Mouse (Mus musculus): ENCODE measurements at regions not wholly inside any gene's neighbourhood (a gene's known extent, or its start where the extent isn't known, plus 50 kb on each side); places are given as distances from the start of the nearest gene placed in this dataset.

- Histone ChIP-seq H3K36me3 (ENCODE audit: control insufficient read depth, insufficient read depth, low read length) (no peaks in the 10 kb centered on the region), H3K27ac (ENCODE audit: low read depth, low read length) (no peak overlapping the region), H3K4me2 (no peak overlapping the region), H3K4me1 (ENCODE audit: control insufficient read depth, insufficient read depth, low read length) (no peaks in the 10 kb centered on the region), H3K4me3 (ENCODE audit: low read depth, low read length) (no peak overlapping the region), H3K9ac (ENCODE audit: low read depth, low read length) (no peak overlapping the region), H3K9me3 (replicated peaks; ENCODE audit: control insufficient read depth, low read length) (no peaks in the 10 kb centered on the region), H3K27me3 (ENCODE audit: control insufficient read depth, insufficient read depth, low read length) (no peaks in the 10 kb centered on the region)
- 45% methylated on average over 1 of the region's 1 CpGs for WGBS (ENCODE audit: insufficient replicate concordance)
- ATAC-seq (replicated peaks; ENCODE audit: insufficient number of reproducible peaks, low FRiP score, low TSS enrichment), result no peak
Measured at GRCm38 (mm10) chr2:173970789-173971188, 105.3 kb upstream of the Stx16 start.

DNA sequence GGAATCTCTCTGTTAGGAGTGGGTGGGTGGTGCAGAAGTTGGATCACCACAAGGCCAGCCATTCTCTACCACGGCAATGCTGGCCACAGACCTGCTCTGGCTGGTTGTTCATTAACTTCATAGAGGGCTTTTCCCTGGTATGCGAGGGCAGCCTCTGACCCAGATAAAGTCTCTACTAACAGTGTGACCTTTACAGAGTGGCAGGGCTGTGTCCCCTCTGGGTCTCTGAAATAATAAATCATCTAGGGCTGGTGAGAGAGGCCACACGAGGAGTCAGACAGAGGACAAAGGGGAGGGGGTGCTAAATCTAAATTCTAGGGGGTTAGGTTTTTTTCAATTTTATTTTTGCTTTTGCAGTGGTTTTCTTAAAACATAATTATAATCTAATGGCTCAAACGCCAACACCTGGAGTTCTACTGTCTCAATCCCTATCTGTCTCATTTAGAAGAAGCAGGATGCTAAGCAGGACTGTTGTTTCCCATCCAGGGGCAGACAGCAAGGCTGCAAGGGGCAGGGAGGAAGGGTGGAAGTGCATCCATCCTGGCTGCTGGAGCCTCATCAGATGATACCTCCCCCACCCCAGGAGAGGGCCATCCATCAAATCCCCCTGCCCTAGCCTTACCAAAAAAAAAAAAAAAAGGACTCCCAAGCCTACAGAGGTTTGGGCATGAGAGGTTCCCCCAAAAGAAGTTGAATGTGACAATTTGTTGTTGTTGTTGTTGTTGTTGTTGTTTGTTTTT, 99.6 kb upstream of the Stx16 start:
- WGBS (ENCODE audit: insufficient replicate concordance), result 25% methylated on average over 4 of the region's 4 CpGs
- no peak overlapping the region for H3K9ac ChIP-seq (ENCODE audit: low read depth, low read length)
- ATAC-seq (replicated peaks; ENCODE audit: insufficient number of reproducible peaks, low FRiP score, low TSS enrichment), result no peak; the same call in 1 of the 2 replicates
- H3K4me2 ChIP-seq, result no peak overlapping the region
- no peaks in the 10 kb centered on the region for H3K36me3 ChIP-seq (ENCODE audit: control insufficient read depth, insufficient read depth, low read length)
- no peaks in the 10 kb centered on the region for H3K9me3 ChIP-seq (replicated peaks; ENCODE audit: control insufficient read depth, low read length)
- no peaks in the 10 kb centered on the region for H3K27me3 ChIP-seq (ENCODE audit: control insufficient read depth, insufficient read depth, low read length)
- 0 out of 2 replicates have a peak, but pooled peaks cover 5% of the 10 kb centered on the region for H3K4me1 ChIP-seq (ENCODE audit: control insufficient read depth, insufficient read depth, low read length)
- H3K4me3 ChIP-seq (ENCODE audit: low read depth, low read length), result no peak overlapping the region
- no peak overlapping the region for H3K27ac ChIP-seq (ENCODE audit: low read depth, low read length)

GRCm38 (mm10) chr2:173977236-173978053, 98.7 kb upstream of the Stx16 start:
- 35% methylated on average over 12 of the region's 12 CpGs for WGBS (ENCODE audit: insufficient replicate concordance)

GRCm38 (mm10) chr2:173978138-173978765, 97.9 kb upstream of the Stx16 start:
- 78% methylated on average over 13 of the region's 13 CpGs for WGBS (ENCODE audit: insufficient replicate concordance)
- ATAC-seq (replicated peaks; ENCODE audit: insufficient number of reproducible peaks, low FRiP score, low TSS enrichment), result no peak
- Histone ChIP-seq H3K27me3 (ENCODE audit: control insufficient read depth, insufficient read depth, low read length) (no peaks in the 10 kb centered on the region), H3K9me3 (replicated peaks; ENCODE audit: control insufficient read depth, low read length) (no peaks in the 10 kb centered on the region), H3K27ac (ENCODE audit: low read depth, low read length) (no peak overlapping the region), H3K4me1 (ENCODE audit: control insufficient read depth, insufficient read depth, low read length) (0 out of 2 replicates have a peak, but pooled peaks cover 5% of the 10 kb centered on the region), H3K4me2 (no peak overlapping the region), H3K4me3 (ENCODE audit: low read depth, low read length) (no peak overlapping the region), H3K9ac (ENCODE audit: low read depth, low read length) (no peak overlapping the region), H3K36me3 (ENCODE audit: control insufficient read depth, insufficient read depth, low read length) (no peaks in the 10 kb centered on the region)

More at GRCm38 (mm10) chr2:173977236-173978053, 98.7 kb upstream of the Stx16 start:
- no peaks in the 10 kb centered on the region for H3K9me3 ChIP-seq (replicated peaks; ENCODE audit: control insufficient read depth, low read length)
- no peak overlapping the region for H3K27ac ChIP-seq (ENCODE audit: low read depth, low read length)
- no peak overlapping the region for H3K4me2 ChIP-seq
- no peak for ATAC-seq (replicated peaks; ENCODE audit: insufficient number of reproducible peaks, low FRiP score, low TSS enrichment)
- H3K36me3 ChIP-seq (ENCODE audit: control insufficient read depth, insufficient read depth, low read length), result no peaks in the 10 kb centered on the region
- no peak overlapping the region for H3K9ac ChIP-seq (ENCODE audit: low read depth, low read length)
- no peaks in the 10 kb centered on the region for H3K27me3 ChIP-seq (ENCODE audit: control insufficient read depth, insufficient read depth, low read length)
- 0 out of 2 replicates have a peak, but pooled peaks cover 5% of the 10 kb centered on the region for H3K4me1 ChIP-seq (ENCODE audit: control insufficient read depth, insufficient read depth, low read length)
- H3K4me3 ChIP-seq (ENCODE audit: low read depth, low read length), result no peak overlapping the region

DNA sequence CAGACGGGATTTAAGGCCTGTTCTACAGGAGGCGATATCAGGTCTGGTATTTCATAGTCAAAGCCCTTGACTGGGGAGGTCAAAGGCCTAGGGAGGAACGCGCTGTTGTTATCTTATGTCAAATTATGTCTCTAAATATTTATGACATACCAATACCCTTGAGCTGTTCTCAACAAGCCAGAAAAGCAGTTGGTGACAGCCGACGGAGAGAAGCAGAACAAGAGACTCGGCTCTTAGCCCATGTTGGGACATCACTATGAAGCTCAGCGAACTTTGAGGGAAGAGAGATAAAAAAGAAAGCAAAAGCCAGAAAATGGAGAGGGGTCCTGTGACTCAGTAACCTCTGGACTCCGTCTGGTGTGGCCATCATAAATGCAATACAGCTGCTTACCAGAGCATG, 95.1 kb upstream of the Stx16 start:
- no peak for ATAC-seq (replicated peaks; ENCODE audit: insufficient number of reproducible peaks, low FRiP score, low TSS enrichment)
- H3K4me2 ChIP-seq, result no peak overlapping the region
- no peaks in the 10 kb centered on the region for H3K9me3 ChIP-seq (replicated peaks; ENCODE audit: control insufficient read depth, low read length)
- no peaks in the 10 kb centered on the region for H3K27me3 ChIP-seq (ENCODE audit: control insufficient read depth, insufficient read depth, low read length)
- 0 out of 2 replicates have a peak, but pooled peaks cover 5% of the 10 kb centered on the region for H3K4me1 ChIP-seq (ENCODE audit: control insufficient read depth, insufficient read depth, low read length)
- no peak overlapping the region for H3K27ac ChIP-seq (ENCODE audit: low read depth, low read length)
- H3K9ac ChIP-seq (ENCODE audit: low read depth, low read length), result no peak overlapping the region
- H3K36me3 ChIP-seq (ENCODE audit: control insufficient read depth, insufficient read depth, low read length), result no peaks in the 10 kb centered on the region
- H3K4me3 ChIP-seq (ENCODE audit: low read depth, low read length), result no peak overlapping the region
- 68% methylated on average over 9 of the region's 9 CpGs for WGBS (ENCODE audit: insufficient replicate concordance)

GRCm38 (mm10) chr2:173987516-173987915, 88.6 kb upstream of the Stx16 start:
- Histone ChIP-seq H3K4me2 (no peak overlapping the region), H3K4me1 (ENCODE audit: control insufficient read depth, insufficient read depth, low read length) (peaks cover 7% of the 10 kb centered on the region; the same call in 1 of the 2 replicates), H3K9me3 (replicated peaks; ENCODE audit: control insufficient read depth, low read length) (no peaks in the 10 kb centered on the region), H3K36me3 (ENCODE audit: control insufficient read depth, insufficient read depth, low read length) (no peaks in the 10 kb centered on the region), H3K4me3 (ENCODE audit: low read depth, low read length) (no peak overlapping the region), H3K27me3 (ENCODE audit: control insufficient read depth, insufficient read depth, low read length) (no peaks in the 10 kb centered on the region), H3K27ac (ENCODE audit: low read depth, low read length) (no peak overlapping the region), H3K9ac (ENCODE audit: low read depth, low read length) (no peak overlapping the region)
- 80% methylated on average over 7 of the region's 7 CpGs for WGBS (ENCODE audit: insufficient replicate concordance)
- ATAC-seq (replicated peaks; ENCODE audit: insufficient number of reproducible peaks, low FRiP score, low TSS enrichment), result no peak

DNA sequence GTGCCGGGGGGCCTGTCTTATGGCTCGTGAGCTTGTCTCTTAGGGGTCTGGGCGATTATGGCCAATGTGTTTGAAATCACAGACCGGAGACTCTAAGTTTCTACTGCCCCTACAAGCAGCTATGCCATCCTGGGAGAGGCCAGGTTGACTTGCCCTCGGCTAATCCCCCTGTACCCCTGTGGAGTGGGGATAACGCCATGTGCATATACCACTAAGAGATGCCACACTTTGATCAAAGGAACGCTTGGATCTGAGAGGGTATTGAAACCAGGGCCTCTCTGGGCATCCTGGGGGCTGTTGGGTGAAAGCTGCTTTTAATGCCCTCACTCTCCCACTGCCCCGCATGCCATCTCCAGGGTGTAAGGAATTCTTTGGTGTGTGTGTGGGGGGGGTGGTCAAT, 88.2 kb upstream of the Stx16 start:
- Histone ChIP-seq H3K4me1 (ENCODE audit: control insufficient read depth, insufficient read depth, low read length) (peaks cover 7% of the 10 kb centered on the region; the same call in 1 of the 2 replicates), H3K4me2 (no peak overlapping the region), H3K27ac (ENCODE audit: low read depth, low read length) (no peak overlapping the region), H3K27me3 (ENCODE audit: control insufficient read depth, insufficient read depth, low read length) (no peaks in the 10 kb centered on the region), H3K36me3 (ENCODE audit: control insufficient read depth, insufficient read depth, low read length) (no peaks in the 10 kb centered on the region), H3K9ac (ENCODE audit: low read depth, low read length) (no peak overlapping the region), H3K9me3 (replicated peaks; ENCODE audit: control insufficient read depth, low read length) (no peaks in the 10 kb centered on the region), H3K4me3 (ENCODE audit: low read depth, low read length) (no peak overlapping the region)
- ATAC-seq (replicated peaks; ENCODE audit: insufficient number of reproducible peaks, low FRiP score, low TSS enrichment), result no peak
- WGBS (ENCODE audit: insufficient replicate concordance), result 79% methylated on average over 8 of the region's 8 CpGs

- 75% methylated on average over 11 of the region's 11 CpGs for WGBS (ENCODE audit: insufficient replicate concordance)
- H3K4me3 ChIP-seq (ENCODE audit: low read depth, low read length), result no peak overlapping the region
- no peak overlapping the region for H3K27ac ChIP-seq (ENCODE audit: low read depth, low read length)
- H3K9ac ChIP-seq (ENCODE audit: low read depth, low read length), result no peak overlapping the region
- peaks cover 7% of the 10 kb centered on the region; the same call in 1 of the 2 replicates for H3K4me1 ChIP-seq (ENCODE audit: control insufficient read depth, insufficient read depth, low read length)
- H3K27me3 ChIP-seq (ENCODE audit: control insufficient read depth, insufficient read depth, low read length), result no peaks in the 10 kb centered on the region
- no peak overlapping the region for H3K4me2 ChIP-seq
- no peaks in the 10 kb centered on the region for H3K9me3 ChIP-seq (replicated peaks; ENCODE audit: control insufficient read depth, low read length)
- ATAC-seq (replicated peaks; ENCODE audit: insufficient number of reproducible peaks, low FRiP score, low TSS enrichment), result no peak
- no peaks in the 10 kb centered on the region for H3K36me3 ChIP-seq (ENCODE audit: control insufficient read depth, insufficient read depth, low read length)
Measured at GRCm38 (mm10) chr2:173988641-173989336, 87.3 kb upstream of the Stx16 start.

Measured in heart, embryonic 11.5 days (tissue).